Comparison of ENCODE assay signal across 18 mouse cellular contexts in the genomic region with DNA sequence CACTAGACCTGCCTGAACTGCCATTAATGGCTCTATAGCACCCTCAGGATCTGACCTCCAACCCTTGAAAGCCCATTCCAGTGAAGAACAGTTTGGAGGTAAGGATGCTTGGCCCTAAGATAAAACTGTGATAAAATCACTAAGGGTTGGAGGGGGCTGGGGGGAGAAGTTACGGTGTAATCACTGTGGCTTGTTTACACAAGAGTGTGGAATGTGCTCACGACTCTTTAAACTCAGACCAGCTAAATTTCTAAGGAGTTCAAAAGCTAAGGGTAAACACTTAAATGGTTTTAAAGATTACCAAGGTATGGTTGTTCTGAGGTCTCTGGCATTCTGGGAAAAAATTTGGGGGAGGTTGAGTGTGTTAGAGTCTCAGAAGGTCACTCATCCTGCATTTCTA.
"Had no signal": no experiment of that assay in that cellular context is flagged by ENCODE, and none has a peak within 500 bp of the region (broad histone marks: within the 10 kb centered on the region; RNA-seq: fewer than 3 reads in every experiment).

No protein-coding gene starts in this region.

- H3K27ac ChIP-seq: kidney, postnatal 0 days; layer of hippocampus, adult 2 months; limb, embryonic 10.5 days; limb, embryonic 13.5 days; liver, embryonic 13.5 days; midbrain, embryonic 10.5 days; midbrain, embryonic 13.5 days; neural tube, embryonic 13.5 days; stomach, postnatal 0 days had no signal

- H3K4me3 ChIP-seq: layer of hippocampus, adult 2 months; limb, embryonic 10.5 days; limb, embryonic 13.5 days; liver, embryonic 13.5 days; megakaryocyte, embryonic 14.5 days; midbrain, embryonic 10.5 days; midbrain, embryonic 13.5 days; myocyte; neural tube, embryonic 13.5 days had no signal

- H3K36me3 ChIP-seq: limb, embryonic 10.5 days; limb, embryonic 13.5 days; liver, embryonic 13.5 days; midbrain, embryonic 10.5 days; midbrain, embryonic 13.5 days; neural tube, embryonic 13.5 days had no signal

- H3K4me2 ChIP-seq: limb, embryonic 13.5 days; liver, embryonic 13.5 days; midbrain, embryonic 13.5 days; neural tube, embryonic 13.5 days had no signal

- H3K4me1 ChIP-seq: limb, embryonic 13.5 days; liver, embryonic 13.5 days; midbrain, embryonic 10.5 days; midbrain, embryonic 13.5 days; neural tube, embryonic 13.5 days had no signal

- H3K9ac ChIP-seq: limb, embryonic 13.5 days; liver, embryonic 13.5 days; midbrain, embryonic 13.5 days; neural tube, embryonic 13.5 days had no signal

- ATAC-seq: intestine, embryonic 16.5 days; midbrain, embryonic 13.5 days; midbrain, embryonic 16.5 days had no signal

- DNase-seq: kidney, adult 18-20 months; kidney, postnatal 25 days; layer of hippocampus, adult 9-11 months; liver, embryonic 13.5 days; right cerebral cortex, postnatal 4 days; thymus, postnatal 25 days had no signal

- H3K27me3 ChIP-seq: limb, embryonic 13.5 days; liver, embryonic 13.5 days; midbrain, embryonic 13.5 days; neural tube, embryonic 13.5 days had no signal

- H3K9me3 ChIP-seq: limb, embryonic 10.5 days; limb, embryonic 13.5 days; liver, embryonic 13.5 days; megakaryocyte, embryonic 14.5 days; midbrain, embryonic 10.5 days; midbrain, embryonic 13.5 days; neural tube, embryonic 13.5 days had no signal
